Mouse (Mus musculus) left cerebral cortex, adult 18-20 months (tissue): ENCODE results near the gene Msx3. TPM values are rescaled to one million over a fixed set of nuclear protein-coding genes. Genes with fewer than 3 reads are reported as not detected.

Source experiments
- total RNA-seq, 2 experiments: library from RNA; stranded (reverse); gene quantifications; 2 replicates each; pipeline ENCODE4 v1.2.3; 2021

Gene Msx3
- total RNA-seq, 2 experiments from 2014 or later, result not detected

Other genes with a start within 250 kb of the Msx3 start
- 10 to 100 TPM; 57.0 to 71.9 TPM for gene Adgra1, start 214.9 kb downstream of the Msx3 start, total RNA-seq
- gene Kndc1, start 154.4 kb downstream of the Msx3 start, total RNA-seq, result 10 to 100 TPM; 67.7 to 74.7 TPM
- not detected for gene Utf1, start 105.3 kb downstream of the Msx3 start, total RNA-seq
- gene 6430531B16Rik, start 70.3 kb downstream of the Msx3 start, total RNA-seq, result 1 to 10 TPM in 1 of 2 experiments, under 1 TPM in 1; 0.96 to 1.7 TPM
- gene Adam8, start 56.5 kb downstream of the Msx3 start, total RNA-seq, result 1 to 10 TPM; 3.3 TPM
- 10 to 100 TPM; 22.2 to 26.3 TPM for gene Zfp511, start 12.7 kb downstream of the Msx3 start, total RNA-seq
- 10 to 100 TPM; 34.5 to 36.1 TPM for gene Tubgcp2, start 12.4 kb downstream of the Msx3 start, total RNA-seq
- gene Caly, start 33.5 kb upstream of the Msx3 start, total RNA-seq, result 100 to 1,000 TPM; 188 to 210 TPM
- gene Prap1, start 44.3 kb upstream of the Msx3 start, total RNA-seq, result not detected
- gene Fuom, start 53.4 kb upstream of the Msx3 start, total RNA-seq, result 10 to 100 TPM; 51.3 to 51.4 TPM
- 1 to 10 TPM; 4.7 to 5.0 TPM for gene Paox, start 66.7 kb upstream of the Msx3 start, total RNA-seq
- gene Echs1, start 67.4 kb upstream of the Msx3 start, total RNA-seq, result 10 to 100 TPM; 54.7 to 55.9 TPM
- gene Mtg1, start 88.5 kb upstream of the Msx3 start, total RNA-seq, result 10 to 100 TPM; 20.3 to 27.5 TPM
- 100 to 1,000 TPM; 119 to 120 TPM for gene Sprn, start 105.8 kb upstream of the Msx3 start, total RNA-seq
- gene Olfr522, start 115.7 kb upstream of the Msx3 start, total RNA-seq, result not detected
- gene Olfr523, start 124.1 kb upstream of the Msx3 start, total RNA-seq, result not detected
- gene Olfr524, start 156.9 kb upstream of the Msx3 start, total RNA-seq, result not detected
- not detected for gene Cd163l1, start 169.2 kb upstream of the Msx3 start, total RNA-seq
- gene 5830411N06Rik, start 198.2 kb upstream of the Msx3 start, total RNA-seq, result under 1 TPM; 0.40 to 0.42 TPM